Mouse (Mus musculus) frontal cortex, postnatal 14 days (tissue): ENCODE measurements around the gene Mrpl23.
A peak's percentile ranks its signal among the peaks of the same experiment; 100 is the strongest.

Source experiments
- DNase-seq, 2 experiments: peaks; one replicate each; pipeline ENCODE4 v3.0.0; 2022; ENCODE audit warnings: low spot score in 2 of 2

The Mrpl23 gene

DNA sequence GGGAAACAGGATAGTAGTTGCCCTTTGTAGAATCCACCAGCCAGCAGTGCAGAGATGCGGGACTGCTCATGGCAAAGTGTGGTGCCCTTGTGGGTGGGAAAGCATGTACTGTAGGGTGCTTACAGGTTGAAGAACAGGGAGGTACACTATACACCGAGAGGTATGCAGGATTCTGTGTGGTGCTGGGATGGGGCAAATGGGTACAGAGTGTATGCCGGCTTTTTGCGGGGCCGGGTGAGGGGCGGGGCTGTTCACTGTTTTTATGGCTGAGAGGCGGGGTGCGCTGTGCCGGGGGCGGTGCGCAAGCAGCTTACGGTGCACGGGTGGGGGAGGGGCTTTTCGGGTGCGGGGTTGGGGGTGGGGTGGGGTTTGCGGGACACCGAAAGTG, at the start of gene Mrpl23:
Gene Mrpl23, plus strand, starts transcription at position 16 of the 388 bp plus-strand sequence.
- no peak for DNase-seq

DNA sequence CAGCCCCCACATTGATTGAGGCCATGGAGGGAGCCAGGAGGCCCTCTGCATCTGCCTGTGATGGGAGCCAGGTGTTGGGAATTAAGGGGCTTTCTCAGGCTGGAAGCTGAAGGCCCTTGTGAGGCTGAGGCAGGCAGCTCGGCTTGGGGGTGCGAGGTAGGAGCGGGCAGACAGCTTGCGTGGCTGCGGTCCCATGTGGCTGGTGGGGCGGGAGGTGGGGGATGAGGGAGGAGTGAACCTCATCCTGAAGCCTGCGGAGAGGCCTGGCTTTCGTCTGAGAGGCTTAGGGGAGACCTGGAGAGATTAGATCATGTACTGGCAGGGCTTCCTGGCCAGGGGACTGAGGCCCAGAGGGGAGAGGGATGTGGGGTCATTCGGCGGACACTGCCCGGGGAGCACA, 49.4 kb upstream of the Mrpl23 start:
- no peak for DNase-seq

- DNase-seq: no peak
These were observed 47.7 kb upstream of the Mrpl23 start for GRCm38 (mm10) chr7:142484780-142485179.

- DNase-seq: no peak
These were observed 45.7 kb upstream of the Mrpl23 start for GRCm38 (mm10) chr7:142486751-142487162.

- DNase-seq: peak in 1 of 2 experiments; percentile 27
These were observed 45.1 kb upstream of the Mrpl23 start for GRCm38 (mm10) chr7:142487341-142487859.

- no peak for DNase-seq
These were observed 44.4 kb upstream of the Mrpl23 start for GRCm38 (mm10) chr7:142488053-142488452.

GRCm38 (mm10) chr7:142493535-142493934, 39.0 kb upstream of the Mrpl23 start:
- no peak for DNase-seq

- no peak for DNase-seq
These were observed 36.3 kb upstream of the Mrpl23 start for GRCm38 (mm10) chr7:142496158-142496557.

DNA sequence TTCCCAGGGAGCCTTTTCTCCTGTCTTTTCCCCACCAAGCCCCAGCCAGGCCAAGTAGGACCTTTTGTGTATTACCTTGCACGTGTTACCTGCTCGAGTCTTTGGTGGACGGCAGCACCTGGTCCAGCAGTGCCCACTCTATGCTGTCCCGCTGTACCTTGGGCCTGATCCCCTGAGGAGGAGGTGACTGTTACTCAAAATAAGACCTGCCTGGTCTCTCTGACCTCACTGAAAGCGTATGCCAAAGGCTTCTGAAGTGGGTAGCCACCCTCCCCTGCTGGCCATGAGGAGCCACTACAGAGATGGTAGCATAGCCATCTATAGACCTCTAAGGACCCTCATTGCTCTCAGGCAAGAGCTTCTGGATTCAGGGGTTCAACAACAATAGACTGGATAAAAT, 35.7 kb upstream of the Mrpl23 start:
- DNase-seq: no peak

DNA sequence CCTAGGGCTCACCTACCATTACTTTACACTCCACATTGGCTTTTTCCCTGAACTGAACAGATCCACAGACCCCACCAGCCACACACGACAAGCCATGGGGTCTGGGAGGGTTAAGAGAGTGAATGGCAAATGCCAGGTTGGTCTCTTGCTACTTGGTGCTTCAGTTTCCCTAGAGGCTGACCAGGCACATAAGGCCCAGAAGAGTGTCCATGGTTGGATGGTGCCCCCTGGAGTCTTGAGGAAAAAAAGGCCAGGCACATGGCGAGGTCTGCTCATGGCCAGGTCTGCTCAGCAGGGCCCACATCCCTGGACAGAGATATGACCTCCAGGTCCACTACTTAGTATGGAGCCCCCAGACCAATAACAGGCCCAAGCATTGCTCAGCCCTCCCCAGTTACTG, 34.7 kb upstream of the Mrpl23 start:
- DNase-seq: no peak

DNA sequence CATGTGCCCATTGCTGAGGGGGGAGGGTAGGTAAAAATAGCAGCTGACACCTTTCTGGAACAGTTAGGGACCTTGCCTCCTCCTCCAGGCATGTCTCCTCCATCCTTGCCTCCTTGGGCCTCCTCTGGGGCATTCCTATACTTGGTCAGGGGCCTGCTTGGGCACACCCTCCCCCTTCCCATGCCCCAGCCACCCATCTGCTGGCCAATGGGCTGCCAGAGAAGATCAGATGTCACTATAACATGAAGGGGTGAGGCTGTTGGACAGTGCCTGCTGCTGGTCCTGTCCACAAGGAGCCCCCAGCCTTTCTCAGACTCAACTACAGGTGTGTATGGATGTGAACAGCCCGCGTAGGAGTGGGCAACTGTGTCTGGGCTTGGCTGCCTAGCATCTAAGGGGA, 33.9 kb upstream of the Mrpl23 start, which contains the start of gene Tnnt3:
Gene Tnnt3, plus strand, starts transcription at position 262 of the 400 bp plus-strand sequence.
- DNase-seq: no peak

GRCm38 (mm10) chr7:142499010-142499721, 33.3 kb upstream of the Mrpl23 start:
- no peak for DNase-seq

GRCm38 (mm10) chr7:142500032-142500431, 32.5 kb upstream of the Mrpl23 start:
- DNase-seq: no peak

GRCm38 (mm10) chr7:142503206-142503605, 29.3 kb upstream of the Mrpl23 start:
- DNase-seq: no peak

- DNase-seq: no peak
These were observed 26.5 kb upstream of the Mrpl23 start for GRCm38 (mm10) chr7:142505942-142506341.

DNA sequence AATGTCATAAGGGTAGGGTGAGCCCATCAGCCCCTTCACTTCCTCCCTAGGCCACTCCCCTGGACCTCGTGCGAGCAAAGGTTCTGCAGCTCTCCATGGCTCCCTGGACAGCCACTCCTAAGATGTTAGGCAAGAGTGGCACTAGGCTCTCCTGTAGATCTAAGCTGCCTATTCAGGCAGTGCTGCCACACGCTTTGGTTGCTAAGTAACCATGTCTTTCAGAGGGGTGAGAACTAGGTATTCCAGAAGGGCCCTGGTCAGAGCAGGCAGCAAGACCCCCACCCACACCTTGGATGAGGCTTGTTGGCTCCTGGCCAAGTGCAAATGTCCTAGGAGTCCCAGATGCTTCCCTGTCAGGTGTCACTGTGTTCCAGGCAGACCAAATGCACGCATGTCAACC, 26.0 kb upstream of the Mrpl23 start:
- no peak for DNase-seq

GRCm38 (mm10) chr7:142507453-142507852, 25.0 kb upstream of the Mrpl23 start:
- no peak for DNase-seq

DNA sequence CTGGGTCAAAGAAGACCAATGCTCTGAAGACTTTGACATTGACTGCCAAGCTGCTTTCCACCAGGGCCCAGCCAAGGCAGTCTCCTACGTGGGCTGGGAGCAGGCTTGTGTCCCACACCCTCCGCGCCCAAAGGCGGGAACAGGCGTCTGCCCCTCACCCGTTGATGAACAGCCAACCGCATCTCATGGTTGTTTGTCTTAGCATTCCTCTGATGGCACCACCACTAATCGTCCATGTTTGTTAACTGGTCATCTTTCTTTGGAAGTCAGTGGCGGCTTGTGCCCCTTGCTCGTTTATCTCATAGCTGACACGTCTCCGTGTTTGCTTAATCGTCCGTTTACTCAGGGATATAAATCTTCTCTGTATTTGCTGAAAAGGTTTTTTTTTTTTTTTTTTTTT, 23.0 kb upstream of the Mrpl23 start:
- DNase-seq: no peak

GRCm38 (mm10) chr7:142510021-142510777, 22.3 kb upstream of the Mrpl23 start:
- no peak for DNase-seq

GRCm38 (mm10) chr7:142514048-142514447, 18.4 kb upstream of the Mrpl23 start:
- DNase-seq: no peak

GRCm38 (mm10) chr7:142516221-142516978, 16.1 kb upstream of the Mrpl23 start:
- no peak for DNase-seq

GRCm38 (mm10) chr7:142517531-142517930, 15.0 kb upstream of the Mrpl23 start:
- DNase-seq: no peak
